10 mouse cellular contexts compared by ENCODE assay signal in the genomic region with DNA sequence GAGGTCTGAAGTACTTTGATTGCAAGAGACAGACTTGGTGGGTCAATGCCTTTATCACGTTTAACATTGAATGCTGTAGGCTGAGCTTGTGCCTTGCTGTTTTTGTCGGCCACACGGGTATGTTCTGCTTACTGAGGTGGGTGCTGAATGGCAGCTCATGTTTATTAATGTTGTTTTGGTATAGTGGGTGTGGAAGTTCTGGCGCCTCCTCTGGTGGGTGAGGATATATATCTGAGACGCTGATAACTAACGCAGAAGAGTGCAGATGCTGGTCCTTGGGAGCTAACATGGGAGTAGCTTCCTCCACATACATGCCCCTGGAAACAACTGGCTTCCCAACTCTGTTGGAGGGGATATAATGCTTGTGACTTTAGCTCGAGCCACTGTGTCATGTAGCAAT. TPM values are rescaled to one million over a fixed set of nuclear protein-coding genes. Genes with fewer than 3 reads are reported as not detected.
DNase-seq lines count a peak whose midpoint lies in the region; ATAC-seq lines count a peak whose summit lies in the region.
"Had no signal": no experiment of that assay in that cellular context is flagged by ENCODE, and none has a peak within 500 bp of the region (broad histone marks: within the 10 kb centered on the region; RNA-seq: fewer than 3 reads in every experiment).

No protein-coding gene starts in this region.

- H3K4me3 ChIP-seq in embryonic facial prominence, embryonic 13.5 days = no peak overlapping the region
- no peak overlapping the region for H3K4me3 ChIP-seq in embryonic facial prominence, embryonic 10.5 days
- H3K4me3 ChIP-seq: midbrain, embryonic 15.5 days had no signal

- no peak overlapping the region for H3K4me2 ChIP-seq in embryonic facial prominence, embryonic 13.5 days
- H3K4me2 ChIP-seq: midbrain, embryonic 15.5 days had no signal

- no peaks in the 10 kb centered on the region for H3K27me3 ChIP-seq in embryonic facial prominence, embryonic 13.5 days
- no peaks in the 10 kb centered on the region for H3K27me3 ChIP-seq in embryonic facial prominence, embryonic 10.5 days (replicated peaks; ENCODE audit: low read depth, poor library complexity, severe bottlenecking)
- H3K27me3 ChIP-seq: midbrain, embryonic 15.5 days had no signal

- 49% methylated on average over 7 of the region's 7 CpGs for WGBS in embryonic facial prominence, embryonic 13.5 days
- 47% methylated on average over 7 of the region's 7 CpGs for WGBS in embryonic facial prominence, embryonic 10.5 days

- no peak for ATAC-seq in embryonic facial prominence, embryonic 13.5 days (ENCODE audit: insufficient number of reproducible peaks, insufficient read depth, low FRiP score, low TSS enrichment, low read depth)
- ATAC-seq in common myeloid progenitor, adult 5-6 weeks (replicated peaks; ENCODE audit: low read depth, poor library complexity, severe bottlenecking) = peak; percentile 31
- ATAC-seq: midbrain, embryonic 15.5 days had no signal

- peaks cover 15% of the 10 kb centered on the region for H3K36me3 ChIP-seq in embryonic facial prominence, embryonic 13.5 days
- peaks cover 68% of the 10 kb centered on the region for H3K36me3 ChIP-seq in embryonic facial prominence, embryonic 10.5 days (replicated peaks)
- H3K36me3 ChIP-seq: midbrain, embryonic 15.5 days had no signal

- H3K9me3 ChIP-seq in embryonic facial prominence, embryonic 13.5 days = no peaks in the 10 kb centered on the region
- H3K9me3 ChIP-seq in embryonic facial prominence, embryonic 10.5 days = no peaks in the 10 kb centered on the region
- H3K9me3 ChIP-seq: midbrain, embryonic 15.5 days had no signal

- peaks cover 54% of the 10 kb centered on the region for H3K4me1 ChIP-seq in embryonic facial prominence, embryonic 13.5 days
- peaks cover 46% of the 10 kb centered on the region for H3K4me1 ChIP-seq in embryonic facial prominence, embryonic 10.5 days

- H3K27ac ChIP-seq in embryonic facial prominence, embryonic 13.5 days = no peak overlapping the region
- no peak overlapping the region for H3K27ac ChIP-seq in embryonic facial prominence, embryonic 10.5 days (replicated peaks)
- H3K27ac ChIP-seq: midbrain, embryonic 15.5 days had no signal

- no peak for DNase-seq in embryonic facial prominence, embryonic 10.5 days (ENCODE audit: low spot score)
- DNase-seq in kidney, postnatal 10 days = peak; percentile 9
- DNase-seq in kidney, adult 18-20 months = no peak
- DNase-seq in CD4-positive helper T cell, adult 2 months (ENCODE audit: low read depth, low spot score) = peak; percentile 42
- DNase-seq in embryo, embryonic 11 days = no peak
- DNase-seq: kidney, adult 11 months; layer of hippocampus, postnatal 36 days had no signal

- 0 out of 2 replicates have a peak overlapping the region, but pooled peaks have one; percentile 21 for H3K9ac ChIP-seq in embryonic facial prominence, embryonic 13.5 days
- H3K9ac ChIP-seq: midbrain, embryonic 15.5 days had no signal

RNA-seq across cellular contexts. Expression of gene Atf5, which starts 7.0 kb away (rescaled TPM):
- polyA plus RNA-seq in embryonic facial prominence, embryonic 13.5 days (2015; fragmentation: Nextera tagmentation; extraction: Ambion mirVana) = 6.4 and 6.5 TPM in 2 replicates
- 3.2 and 3.6 TPM in 2 replicates for polyA plus RNA-seq in embryonic facial prominence, embryonic 10.5 days (2016; fragmentation: Nextera tagmentation; extraction: Ambion mirVana)
- 2.1 and 2.7 TPM in 2 replicates for total RNA-seq in common myeloid progenitor, adult 5-6 weeks (2017)

RNA-seq across cellular contexts. Expression of gene Il4i1, which starts 7.2 kb away (rescaled TPM):
- 1.7 and 2.2 TPM in 2 replicates for polyA plus RNA-seq in embryonic facial prominence, embryonic 13.5 days (2015; fragmentation: Nextera tagmentation; extraction: Ambion mirVana)
- 1.0 and 1.5 TPM in 2 replicates for polyA plus RNA-seq in embryonic facial prominence, embryonic 10.5 days (2016; fragmentation: Nextera tagmentation; extraction: Ambion mirVana)
- 0.55 and 0.73 TPM in 2 replicates for total RNA-seq in common myeloid progenitor, adult 5-6 weeks (2017)

RNA-seq across cellular contexts. Expression of gene Nup62, which starts 7.5 kb away (rescaled TPM):
- 93.5 and 100 TPM in 2 replicates for polyA plus RNA-seq in embryonic facial prominence, embryonic 13.5 days (2015; fragmentation: Nextera tagmentation; extraction: Ambion mirVana)
- polyA plus RNA-seq in embryonic facial prominence, embryonic 10.5 days (2016; fragmentation: Nextera tagmentation; extraction: Ambion mirVana) = 169 and 173 TPM in 2 replicates
- 130 and 136 TPM in 2 replicates for total RNA-seq in common myeloid progenitor, adult 5-6 weeks (2017)

RNA-seq across cellular contexts. Expression of gene Akt1s1, which starts 25.4 kb away (rescaled TPM):
- 104 and 110 TPM in 2 replicates for polyA plus RNA-seq in embryonic facial prominence, embryonic 13.5 days (2015; fragmentation: Nextera tagmentation; extraction: Ambion mirVana)
- polyA plus RNA-seq in embryonic facial prominence, embryonic 10.5 days (2016; fragmentation: Nextera tagmentation; extraction: Ambion mirVana) = 92.2 and 95.4 TPM in 2 replicates
- total RNA-seq in common myeloid progenitor, adult 5-6 weeks (2017) = 19.7 and 29.0 TPM in 2 replicates

RNA-seq across cellular contexts. Expression of gene Tbc1d17, which starts 25.5 kb away (rescaled TPM):
- 83.1 and 91.0 TPM in 2 replicates for polyA plus RNA-seq in embryonic facial prominence, embryonic 13.5 days (2015; fragmentation: Nextera tagmentation; extraction: Ambion mirVana)
- 77.2 and 82.7 TPM in 2 replicates for polyA plus RNA-seq in embryonic facial prominence, embryonic 10.5 days (2016; fragmentation: Nextera tagmentation; extraction: Ambion mirVana)
- 21.0 and 32.4 TPM in 2 replicates for total RNA-seq in common myeloid progenitor, adult 5-6 weeks (2017)

Comparison
In these comparisons a context has a peak if more than half of its experiments do, and no peak if none do; other contexts are left out.
1. DNase-seq: peak in kidney, postnatal 10 days (single experiment) and CD4-positive helper T cell, adult 2 months (single experiment); none in embryonic facial prominence, embryonic 10.5 days (single experiment), kidney, adult 18-20 months (single experiment) and embryo, embryonic 11 days (single experiment).